Mouse (Mus musculus): ENCODE data around the gene Ceacam18. TPM values are rescaled to one million over a fixed set of nuclear protein-coding genes. Genes with fewer than 3 reads are reported as not detected.

The Ceacam18 gene
- total RNA-seq (2021) = not detected

GRCm38 (mm10) chr7:43634500-43634899, at the start of gene Ceacam18:
Ceacam18 (plus strand) TSS chr7:43634707.
- intact Hi-C loops (cut with DNase I) = no loop called here
- DNase-seq (ENCODE audit: low spot score) = no peak

GRCm38 (mm10) chr7:43584790-43585189, 49.7 kb upstream of the Ceacam18 start:
- DNase-seq (ENCODE audit: low spot score) = no peak
- intact Hi-C loops (cut with DNase I) = loop anchor here (5.0 to 10.0 kb wide), 2 partner anchors 88 to 200 kb away; partner anchors contain the start of genes Ctu1 and Klk10

GRCm38 (mm10) chr7:43601884-43602283, 32.6 kb upstream of the Ceacam18 start:
- no peak for DNase-seq (ENCODE audit: low spot score)
- intact Hi-C loops (cut with DNase I) = no loop called here

GRCm38 (mm10) chr7:43606896-43607742, 27.4 kb upstream of the Ceacam18 start, which contains the start of gene Zfp819:
Zfp819 (plus strand) TSS chr7:43607169.
- intact Hi-C loops (cut with DNase I) = no loop called here
- peak; percentile 12 for DNase-seq (ENCODE audit: low spot score)

- no peak for DNase-seq (ENCODE audit: low spot score)
- intact Hi-C loops (cut with DNase I) = no loop called here
Measured at GRCm38 (mm10) chr7:43607743-43608287, 26.7 kb upstream of the Ceacam18 start.

- intact Hi-C loops (cut with DNase I) = no loop called here
- DNase-seq (ENCODE audit: low spot score) = no peak
Measured at GRCm38 (mm10) chr7:43608316-43608824, 26.1 kb upstream of the Ceacam18 start.

GRCm38 (mm10) chr7:43613816-43614551, 20.5 kb upstream of the Ceacam18 start:
- DNase-seq (ENCODE audit: low spot score) = no peak
- intact Hi-C loops (cut with DNase I) = no loop called here

GRCm38 (mm10) chr7:43622927-43623326, 11.6 kb upstream of the Ceacam18 start:
- intact Hi-C loops (cut with DNase I) = no loop called here
- DNase-seq (ENCODE audit: low spot score) = no peak

GRCm38 (mm10) chr7:43623819-43624218, 10.7 kb upstream of the Ceacam18 start:
- no peak for DNase-seq (ENCODE audit: low spot score)
- intact Hi-C loops (cut with DNase I) = no loop called here

- intact Hi-C loops (cut with DNase I) = no loop called here
- no peak for DNase-seq (ENCODE audit: low spot score)
Measured at GRCm38 (mm10) chr7:43625065-43625464, 9.4 kb upstream of the Ceacam18 start.

GRCm38 (mm10) chr7:43625794-43626422, 8.6 kb upstream of the Ceacam18 start:
- intact Hi-C loops (cut with DNase I) = no loop called here
- DNase-seq (ENCODE audit: low spot score) = no peak

GRCm38 (mm10) chr7:43633940-43634339, 567 bp upstream of the Ceacam18 start:
- intact Hi-C loops (cut with DNase I) = no loop called here
- no peak for DNase-seq (ENCODE audit: low spot score)

GRCm38 (mm10) chr7:43636194-43636593, 1.7 kb downstream of the Ceacam18 start:
- no peak for DNase-seq (ENCODE audit: low spot score)
- intact Hi-C loops (cut with DNase I) = no loop called here

GRCm38 (mm10) chr7:43637118-43637517, 2.6 kb downstream of the Ceacam18 start:
- intact Hi-C loops (cut with DNase I) = no loop called here
- DNase-seq (ENCODE audit: low spot score) = no peak

- DNase-seq (ENCODE audit: low spot score) = no peak
- intact Hi-C loops (cut with DNase I) = no loop called here
Measured at GRCm38 (mm10) chr7:43642587-43642986, 8.1 kb downstream of the Ceacam18 start.

GRCm38 (mm10) chr7:43643046-43643652, 8.6 kb downstream of the Ceacam18 start:
- intact Hi-C loops (cut with DNase I) = no loop called here
- DNase-seq (ENCODE audit: low spot score) = no peak

- DNase-seq (ENCODE audit: low spot score) = no peak
- intact Hi-C loops (cut with DNase I) = no loop called here
Measured at GRCm38 (mm10) chr7:43652683-43653082, 18.2 kb downstream of the Ceacam18 start.

- intact Hi-C loops (cut with DNase I) = no loop called here
Measured at GRCm38 (mm10) chr7:43654519-43654918, 20.0 kb downstream of the Ceacam18 start.

GRCm38 (mm10) chr7:43656232-43656631, 21.7 kb downstream of the Ceacam18 start:
- intact Hi-C loops (cut with DNase I) = no loop called here
- no peak for DNase-seq (ENCODE audit: low spot score)

More at GRCm38 (mm10) chr7:43654519-43654918, 20.0 kb downstream of the Ceacam18 start:
- DNase-seq (ENCODE audit: low spot score) = no peak

GRCm38 (mm10) chr7:43660002-43660401, 25.5 kb downstream of the Ceacam18 start, which contains the start of gene Siglece:
Siglece (minus strand) TSS chr7:43660161.
- intact Hi-C loops (cut with DNase I) = no loop called here
- DNase-seq (ENCODE audit: low spot score) = no peak
